Mouse (Mus musculus): ENCODE measurements around the gene Fam184a. TPM values are rescaled to one million over a fixed set of nuclear protein-coding genes. Genes with fewer than 3 reads are reported as not detected.
"Not testable (repeated sequence)": the region's sequence is repeated elsewhere in the genome, so short reads cannot be mapped to it uniquely, and the experiment has no call there.

The Fam184a gene
- polyA plus RNA-seq, 1 experiment = 17.6 TPM

GRCm38 (mm10) chr10:53688952-53689584, 61.9 kb downstream of the Fam184a start:
- DNase-seq (ENCODE audit: low read depth) = no peak
- TF ChIP-seq POLR2A (IDR thresholded peaks at IDR 0.05; ENCODE audit: borderline replicate concordance, extremely low read depth, insufficient read depth, insufficient read length, poor library complexity, severe bottlenecking) (no peak), CTCF (IDR thresholded peaks at IDR 0.05; ENCODE audit: borderline replicate concordance, extremely low read depth, insufficient read depth, insufficient read length) (no peak)

- TF ChIP-seq CTCF (IDR thresholded peaks at IDR 0.05; ENCODE audit: borderline replicate concordance, extremely low read depth, insufficient read depth, insufficient read length) (no peak), POLR2A (IDR thresholded peaks at IDR 0.05; ENCODE audit: borderline replicate concordance, extremely low read depth, insufficient read depth, insufficient read length, poor library complexity, severe bottlenecking) (no peak)
- DNase-seq (ENCODE audit: low read depth) = no peak
These were observed 62.4 kb downstream of the Fam184a start for GRCm38 (mm10) chr10:53688533-53688932.

GRCm38 (mm10) chr10:53687888-53688287, 63.0 kb downstream of the Fam184a start:
- no peak for DNase-seq (ENCODE audit: low read depth)
- no peak for TF ChIP-seq CTCF (IDR thresholded peaks at IDR 0.05; ENCODE audit: borderline replicate concordance, extremely low read depth, insufficient read depth, insufficient read length)
- TF ChIP-seq POLR2A (IDR thresholded peaks at IDR 0.05; ENCODE audit: borderline replicate concordance, extremely low read depth, insufficient read depth, insufficient read length, poor library complexity, severe bottlenecking) = no peak

GRCm38 (mm10) chr10:53685806-53686205, 65.1 kb downstream of the Fam184a start:
- TF ChIP-seq CTCF (IDR thresholded peaks at IDR 0.05; ENCODE audit: borderline replicate concordance, extremely low read depth, insufficient read depth, insufficient read length) (no peak), POLR2A (IDR thresholded peaks at IDR 0.05; ENCODE audit: borderline replicate concordance, extremely low read depth, insufficient read depth, insufficient read length, poor library complexity, severe bottlenecking) (no peak)
- DNase-seq (ENCODE audit: low read depth) = no peak

GRCm38 (mm10) chr10:53683226-53683625, 67.7 kb downstream of the Fam184a start:
- TF ChIP-seq POLR2A (IDR thresholded peaks at IDR 0.05; ENCODE audit: borderline replicate concordance, extremely low read depth, insufficient read depth, insufficient read length, poor library complexity, severe bottlenecking) (no peak), CTCF (IDR thresholded peaks at IDR 0.05; ENCODE audit: borderline replicate concordance, extremely low read depth, insufficient read depth, insufficient read length) (no peak)
- no peak for DNase-seq (ENCODE audit: low read depth)

- peak; percentile 42 for DNase-seq (ENCODE audit: low read depth)
- TF ChIP-seq POLR2A (IDR thresholded peaks at IDR 0.05; ENCODE audit: borderline replicate concordance, extremely low read depth, insufficient read depth, insufficient read length, poor library complexity, severe bottlenecking) (no peak), CTCF (IDR thresholded peaks at IDR 0.05; ENCODE audit: borderline replicate concordance, extremely low read depth, insufficient read depth, insufficient read length) (no peak)
These were observed 71.0 kb downstream of the Fam184a start for GRCm38 (mm10) chr10:53679690-53680557.

GRCm38 (mm10) chr10:53661788-53662187, 89.1 kb downstream of the Fam184a start:
- TF ChIP-seq CTCF (IDR thresholded peaks at IDR 0.05; ENCODE audit: borderline replicate concordance, extremely low read depth, insufficient read depth, insufficient read length) = no peak
- no peak for TF ChIP-seq POLR2A (IDR thresholded peaks at IDR 0.05; ENCODE audit: borderline replicate concordance, extremely low read depth, insufficient read depth, insufficient read length, poor library complexity, severe bottlenecking)
- no peak for DNase-seq (ENCODE audit: low read depth)

- not testable (repeated sequence) for DNase-seq (ENCODE audit: low read depth)
These were observed 96.7 kb downstream of the Fam184a start for GRCm38 (mm10) chr10:53654239-53654638.

GRCm38 (mm10) chr10:53650683-53651082, 100.2 kb downstream of the Fam184a start:
- TF ChIP-seq CTCF (IDR thresholded peaks at IDR 0.05; ENCODE audit: borderline replicate concordance, extremely low read depth, insufficient read depth, insufficient read length) (no peak), POLR2A (IDR thresholded peaks at IDR 0.05; ENCODE audit: borderline replicate concordance, extremely low read depth, insufficient read depth, insufficient read length, poor library complexity, severe bottlenecking) (no peak)
- no peak for DNase-seq (ENCODE audit: low read depth)

GRCm38 (mm10) chr10:53641507-53641906, 109.4 kb downstream of the Fam184a start:
- TF ChIP-seq CTCF (IDR thresholded peaks at IDR 0.05; ENCODE audit: borderline replicate concordance, extremely low read depth, insufficient read depth, insufficient read length) (peak; percentile 66; the same call in 1 of the 2 replicates), POLR2A (IDR thresholded peaks at IDR 0.05; ENCODE audit: borderline replicate concordance, extremely low read depth, insufficient read depth, insufficient read length, poor library complexity, severe bottlenecking) (no peak)
- peak; percentile 81 for DNase-seq (ENCODE audit: low read depth)

- TF ChIP-seq POLR2A (IDR thresholded peaks at IDR 0.05; ENCODE audit: borderline replicate concordance, extremely low read depth, insufficient read depth, insufficient read length, poor library complexity, severe bottlenecking) (no peak), CTCF (IDR thresholded peaks at IDR 0.05; ENCODE audit: borderline replicate concordance, extremely low read depth, insufficient read depth, insufficient read length) (no peak)
These were observed 115.5 kb downstream of the Fam184a start for GRCm38 (mm10) chr10:53635246-53635971.

More at GRCm38 (mm10) chr10:53635246-53635971, 115.5 kb downstream of the Fam184a start:
- DNase-seq (ENCODE audit: low read depth) = no peak
